Mouse (Mus musculus): ENCODE data around the gene Sh2b1. TPM values are rescaled to one million over a fixed set of nuclear protein-coding genes. Genes with fewer than 3 reads are reported as not detected.

Sh2b1 gene
- polyA plus RNA-seq, 1 experiment from 2014 or later: 69.4 TPM

GRCm38 (mm10) chr7:126450641-126451040 lies 24.6 kb downstream of the Sh2b1 start:
- Histone ChIP-seq H3K27me3 (replicated peaks) (no peaks in the 10 kb centered on the region), H3K4me2 (no peak overlapping the region), H3K4me1 (no peaks in the 10 kb centered on the region), H3K4me3 (replicated peaks) (no peak overlapping the region), H3K9me3 (replicated peaks) (no peaks in the 10 kb centered on the region), H3K27ac (replicated peaks) (no peak overlapping the region), H3K36me3 (peaks cover 21% of the 10 kb centered on the region), H3K9ac (replicated peaks) (no peak overlapping the region)
- WGBS: 93% methylated on average over 6 of the region's 6 CpGs
- ATAC-seq (ENCODE audit: low FRiP score): no peak

GRCm38 (mm10) chr7:126449991-126450390 lies 25.2 kb downstream of the Sh2b1 start:
- Histone ChIP-seq H3K27ac (replicated peaks) (no peak overlapping the region), H3K9me3 (replicated peaks) (no peaks in the 10 kb centered on the region), H3K9ac (replicated peaks) (no peak overlapping the region), H3K4me1 (no peaks in the 10 kb centered on the region), H3K27me3 (replicated peaks) (no peaks in the 10 kb centered on the region), H3K4me2 (no peak overlapping the region), H3K4me3 (replicated peaks) (no peak overlapping the region), H3K36me3 (peaks cover 28% of the 10 kb centered on the region)
- WGBS: 92% methylated on average over 18 of the region's 18 CpGs
- ATAC-seq (ENCODE audit: low FRiP score): no peak

GRCm38 (mm10) chr7:126448481-126448880 lies 26.7 kb downstream of the Sh2b1 start:
- no peaks in the 10 kb centered on the region for H3K4me1 ChIP-seq
- H3K27ac ChIP-seq (replicated peaks): no peak overlapping the region
- no peak overlapping the region for H3K4me2 ChIP-seq
- ATAC-seq (ENCODE audit: low FRiP score): no peak
- peaks cover 39% of the 10 kb centered on the region for H3K36me3 ChIP-seq
- no peaks in the 10 kb centered on the region for H3K9me3 ChIP-seq (replicated peaks)
- H3K27me3 ChIP-seq (replicated peaks): no peaks in the 10 kb centered on the region
- H3K9ac ChIP-seq (replicated peaks): no peak overlapping the region
- WGBS: 87% methylated on average over 19 of the region's 19 CpGs
- H3K4me3 ChIP-seq (replicated peaks): no peak overlapping the region

GRCm38 (mm10) chr7:126446217-126446616 lies 29.0 kb downstream of the Sh2b1 start:
- Histone ChIP-seq H3K36me3 (peaks cover 55% of the 10 kb centered on the region), H3K4me3 (replicated peaks) (no peak overlapping the region), H3K4me1 (no peaks in the 10 kb centered on the region), H3K27ac (replicated peaks) (no peak overlapping the region), H3K27me3 (replicated peaks) (no peaks in the 10 kb centered on the region), H3K4me2 (no peak overlapping the region), H3K9ac (replicated peaks) (no peak overlapping the region), H3K9me3 (replicated peaks) (no peaks in the 10 kb centered on the region)
- ATAC-seq (ENCODE audit: low FRiP score): no peak
- 95% methylated on average over 21 of the region's 21 CpGs for WGBS

- 93% methylated on average over 15 of the region's 15 CpGs for WGBS
- ATAC-seq (ENCODE audit: low FRiP score): no peak
- no peaks in the 10 kb centered on the region for H3K9me3 ChIP-seq (replicated peaks)
Observed at GRCm38 (mm10) chr7:126445104-126445815, 30.0 kb downstream of the Sh2b1 start.

GRCm38 (mm10) chr7:126444536-126444935 lies 30.7 kb downstream of the Sh2b1 start:
- Histone ChIP-seq H3K4me3 (replicated peaks) (no peak overlapping the region), H3K4me1 (no peaks in the 10 kb centered on the region), H3K27ac (replicated peaks) (no peak overlapping the region), H3K4me2 (no peak overlapping the region), H3K27me3 (replicated peaks) (no peaks in the 10 kb centered on the region), H3K9ac (replicated peaks) (no peak overlapping the region), H3K9me3 (replicated peaks) (no peaks in the 10 kb centered on the region), H3K36me3 (peaks cover 59% of the 10 kb centered on the region)
- 97% methylated on average over 9 of the region's 9 CpGs for WGBS
- ATAC-seq (ENCODE audit: low FRiP score): no peak

More at GRCm38 (mm10) chr7:126445104-126445815, 30.0 kb downstream of the Sh2b1 start:
- no peaks in the 10 kb centered on the region for H3K4me1 ChIP-seq
- H3K27ac ChIP-seq (replicated peaks): no peak overlapping the region
- H3K4me3 ChIP-seq (replicated peaks): no peak overlapping the region
- no peaks in the 10 kb centered on the region for H3K27me3 ChIP-seq (replicated peaks)
- no peak overlapping the region for H3K9ac ChIP-seq (replicated peaks)
- peaks cover 56% of the 10 kb centered on the region for H3K36me3 ChIP-seq
- H3K4me2 ChIP-seq: no peak overlapping the region

- no peak overlapping the region for H3K4me2 ChIP-seq
- no peak overlapping the region for H3K4me3 ChIP-seq (replicated peaks)
- ATAC-seq (ENCODE audit: low FRiP score): no peak
- no peak overlapping the region for H3K27ac ChIP-seq (replicated peaks)
- no peaks in the 10 kb centered on the region for H3K4me1 ChIP-seq
- peaks cover 59% of the 10 kb centered on the region for H3K36me3 ChIP-seq
- H3K27me3 ChIP-seq (replicated peaks): no peaks in the 10 kb centered on the region
- H3K9me3 ChIP-seq (replicated peaks): no peaks in the 10 kb centered on the region
- WGBS: 94% methylated on average over 10 of the region's 10 CpGs
- H3K9ac ChIP-seq (replicated peaks): no peak overlapping the region
Observed at GRCm38 (mm10) chr7:126443997-126444396, 31.2 kb downstream of the Sh2b1 start.

- Histone ChIP-seq H3K4me3 (replicated peaks) (no peak overlapping the region), H3K27me3 (replicated peaks) (no peaks in the 10 kb centered on the region), H3K36me3 (peaks cover 43% of the 10 kb centered on the region), H3K4me2 (no peak overlapping the region), H3K27ac (replicated peaks) (no peak overlapping the region), H3K9me3 (replicated peaks) (no peaks in the 10 kb centered on the region), H3K9ac (replicated peaks) (no peak overlapping the region), H3K4me1 (no peaks in the 10 kb centered on the region)
- no peak for ATAC-seq (ENCODE audit: low FRiP score)
- 72% methylated on average over 9 of the region's 9 CpGs for WGBS
Observed at GRCm38 (mm10) chr7:126440134-126440533, 35.1 kb downstream of the Sh2b1 start.

- H3K27ac ChIP-seq (replicated peaks): no peak overlapping the region
Observed at GRCm38 (mm10) chr7:126436851-126437250, 38.4 kb downstream of the Sh2b1 start.

GRCm38 (mm10) chr7:126435801-126436200 lies 39.4 kb downstream of the Sh2b1 start:
- WGBS: 92% methylated on average over 3 of the region's 3 CpGs
- Histone ChIP-seq H3K9ac (replicated peaks) (no peak overlapping the region), H3K4me1 (no peaks in the 10 kb centered on the region), H3K9me3 (replicated peaks) (no peaks in the 10 kb centered on the region), H3K27ac (replicated peaks) (no peak overlapping the region), H3K4me2 (no peak overlapping the region), H3K27me3 (replicated peaks) (no peaks in the 10 kb centered on the region), H3K36me3 (peaks cover 24% of the 10 kb centered on the region; the same call in 1 of the 2 replicates), H3K4me3 (replicated peaks) (no peak overlapping the region)
- ATAC-seq (ENCODE audit: low FRiP score): no peak

More at GRCm38 (mm10) chr7:126436851-126437250, 38.4 kb downstream of the Sh2b1 start:
- WGBS: 20% methylated on average over 8 of the region's 8 CpGs
- no peak overlapping the region for H3K4me2 ChIP-seq
- H3K36me3 ChIP-seq: peaks cover 26% of the 10 kb centered on the region
- H3K9ac ChIP-seq (replicated peaks): no peak overlapping the region
- no peaks in the 10 kb centered on the region for H3K27me3 ChIP-seq (replicated peaks)
- no peak overlapping the region for H3K4me3 ChIP-seq (replicated peaks)
- no peaks in the 10 kb centered on the region for H3K4me1 ChIP-seq
- no peaks in the 10 kb centered on the region for H3K9me3 ChIP-seq (replicated peaks)
- ATAC-seq (ENCODE audit: low FRiP score): no peak

- H3K4me1 ChIP-seq: peaks cover 6% of the 10 kb centered on the region
- no peak for ATAC-seq (ENCODE audit: low FRiP score)
- H3K27ac ChIP-seq (replicated peaks): no peak overlapping the region
- no peaks in the 10 kb centered on the region for H3K27me3 ChIP-seq (replicated peaks)
- 88% methylated on average over 7 of the region's 7 CpGs for WGBS
- peaks cover 21% of the 10 kb centered on the region; the same call in 1 of the 2 replicates for H3K36me3 ChIP-seq
- no peak overlapping the region for H3K9ac ChIP-seq (replicated peaks)
- no peak overlapping the region for H3K4me2 ChIP-seq
- H3K4me3 ChIP-seq (replicated peaks): no peak overlapping the region
- H3K9me3 ChIP-seq (replicated peaks): no peaks in the 10 kb centered on the region
Observed at GRCm38 (mm10) chr7:126434726-126435125, 40.5 kb downstream of the Sh2b1 start.

- peak overlapping the region; percentile 91 for H3K4me2 ChIP-seq
Observed at GRCm38 (mm10) chr7:126430167-126430566, 45.1 kb downstream of the Sh2b1 start.

More at GRCm38 (mm10) chr7:126430167-126430566, 45.1 kb downstream of the Sh2b1 start:
- peaks cover 25% of the 10 kb centered on the region for H3K4me1 ChIP-seq
- no peak overlapping the region for H3K27ac ChIP-seq (replicated peaks)
- peak overlapping the region; percentile 87; the same call in 1 of the 2 replicates for H3K9ac ChIP-seq (replicated peaks)
- no peaks in the 10 kb centered on the region for H3K9me3 ChIP-seq (replicated peaks)
- H3K4me3 ChIP-seq (replicated peaks): peak overlapping the region; percentile 79
- peaks cover 11% of the 10 kb centered on the region; the same call in 1 of the 2 replicates for H3K36me3 ChIP-seq
- H3K27me3 ChIP-seq (replicated peaks): no peaks in the 10 kb centered on the region
- ATAC-seq (ENCODE audit: low FRiP score): no peak

Measured in neural tube, embryonic 15.5 days (tissue).